ENCODE assay signal across 23 mouse cellular contexts in genomic region chr1:118622857-118623256, GRCm38 (mm10). TPM values are rescaled to one million over a fixed set of nuclear protein-coding genes. Genes with fewer than 3 reads are reported as not detected.
A peak's percentile ranks its signal among the peaks of the same experiment; 100 is the strongest.
DNase-seq lines count a peak whose midpoint lies in the region; ATAC-seq and TF ChIP-seq lines count a peak whose summit lies in the region.
"Had no signal": no experiment of that assay in that cellular context is flagged by ENCODE, and none has a peak within 500 bp of the region (broad histone marks: within the 10 kb centered on the region; RNA-seq: fewer than 3 reads in every experiment).

No protein-coding gene starts in this region.

- H3K9me3 ChIP-seq in stomach, postnatal 0 days (ENCODE audit: control insufficient read depth, low read length), result no peaks in the 10 kb centered on the region
- H3K9me3 ChIP-seq: embryonic facial prominence, embryonic 13.5 days; embryonic facial prominence, embryonic 15.5 days; forebrain, embryonic 13.5 days; forebrain, embryonic 15.5 days had no signal

- TF ChIP-seq EP300 in stomach, postnatal 0 days (optimal IDR thresholded peaks at IDR 0.05), result no peak

- 49% methylated on average over 3 of the region's 3 CpGs for WGBS in stomach, postnatal 0 days

- no peak overlapping the region for H3K4me2 ChIP-seq in stomach, postnatal 0 days (replicated peaks; ENCODE audit: low read depth)
- H3K4me2 ChIP-seq: embryonic facial prominence, embryonic 13.5 days; embryonic facial prominence, embryonic 15.5 days; forebrain, embryonic 13.5 days; forebrain, embryonic 15.5 days had no signal

- peak overlapping the region; percentile 35; the same call in 1 of the 2 replicates for H3K27ac ChIP-seq in stomach, postnatal 0 days (replicated peaks)
- H3K27ac ChIP-seq: embryonic facial prominence, embryonic 13.5 days; embryonic facial prominence, embryonic 15.5 days; forebrain, embryonic 13.5 days; forebrain, embryonic 15.5 days had no signal

- peak; percentile 81 for ATAC-seq in stomach, postnatal 0 days (ENCODE audit: low FRiP score, low TSS enrichment)
- ATAC-seq in erythroblast, adult 5-6 weeks (replicated peaks; ENCODE audit: low FRiP score, poor library complexity, severe bottlenecking), result no peak
- ATAC-seq: forebrain, embryonic 13.5 days; forebrain, embryonic 15.5 days; forebrain, postnatal 0 days had no signal

- H3K27me3 ChIP-seq in stomach, postnatal 0 days (ENCODE audit: control insufficient read depth, insufficient read depth, low read length), result no peaks in the 10 kb centered on the region

- no peak for TF ChIP-seq CTCF in stomach, postnatal 0 days (IDR thresholded peaks at IDR 0.05; ENCODE audit: low read depth)

- DNase-seq in urinary bladder, postnatal 36 days (ENCODE audit: low spot score in 2 of 2), result peak; percentile 27 to 28
- no peak for DNase-seq in urinary bladder, postnatal 4 days (ENCODE audit: low spot score in 2 of 2)
- DNase-seq in ES-CJ7 (ENCODE audit: low read depth, low spot score) (peak; percentile 77), ZHBTc4 (ENCODE audit: low read depth, low spot score) (peak; percentile 82)
- peak; percentile 68 for DNase-seq in stomach, postnatal 0 days (ENCODE audit: low spot score)
- no peak for DNase-seq in gastrocnemius, adult 18-20 months (ENCODE audit: low spot score)
- DNase-seq in adrenal gland, adult (ENCODE audit: inconsistent age in 2 of 2, low spot score in 1 of 2), result no peak
- DNase-seq: adrenal gland, adult 8-10 months; adrenal gland, postnatal 14 days; adrenal gland, postnatal 36 days; cerebellum, adult 11-12 months; cerebellum, adult 2 months; cerebellum, adult 9-11 months; cerebellum, postnatal 14 days; cerebellum, postnatal 36 days; embryo, embryonic 11 days; forebrain, postnatal 0 days had no signal

- no peak overlapping the region for H3K9ac ChIP-seq in stomach, postnatal 0 days (ENCODE audit: low read length)
- H3K9ac ChIP-seq: embryonic facial prominence, embryonic 13.5 days; embryonic facial prominence, embryonic 15.5 days; forebrain, embryonic 13.5 days; forebrain, embryonic 15.5 days; forebrain, postnatal 0 days had no signal

- no peaks in the 10 kb centered on the region for H3K36me3 ChIP-seq in stomach, postnatal 0 days (ENCODE audit: control insufficient read depth, insufficient read depth, low read length)
- H3K36me3 ChIP-seq: embryonic facial prominence, embryonic 13.5 days; embryonic facial prominence, embryonic 15.5 days; forebrain, embryonic 15.5 days had no signal

- H3K4me3 ChIP-seq in stomach, postnatal 0 days (ENCODE audit: low read depth, low read length), result no peak overlapping the region
- H3K4me3 ChIP-seq: embryonic facial prominence, embryonic 13.5 days; embryonic facial prominence, embryonic 15.5 days; forebrain, embryonic 13.5 days; forebrain, embryonic 15.5 days had no signal

- no peaks in the 10 kb centered on the region for H3K4me1 ChIP-seq in stomach, postnatal 0 days (replicated peaks; ENCODE audit: control insufficient read depth, insufficient read depth)

RNA-seq across cellular contexts. Expression of gene Tfcp2l1, which starts 4.9 kb away (rescaled TPM):
- 5.3 and 6.3 TPM in 2 replicates for polyA plus RNA-seq in stomach, postnatal 0 days (2015; fragmentation: Nextera tagmentation; extraction: Ambion mirVana)
- total RNA-seq in gastrocnemius, adult 18-20 months (2021), result 1 to 10 TPM; 4.3 to 5.2 TPM
- 0.19 TPM in 1 of 2 replicates, not detected in the other for total RNA-seq in erythroblast, adult 5-6 weeks (2015; ENCODE audit: low replicate concordance)
- 0.09 TPM in 1 of 2 replicates, not detected in the other for total RNA-seq in erythroblast, adult 5-6 weeks (2017; ENCODE audit: low replicate concordance)
- total RNA-seq: MEL had no signal

Comparison
In these comparisons a context has a peak if more than half of its experiments do, and no peak if none do; other contexts are left out.
1. DNase-seq: peak in urinary bladder, postnatal 36 days (2 of 2), ES-CJ7 (single experiment), ZHBTc4 (single experiment) and stomach, postnatal 0 days (single experiment); none in urinary bladder, postnatal 4 days (0 of 2), gastrocnemius, adult 18-20 months (single experiment) and adrenal gland, adult (0 of 2).
2. RNA of gene Tfcp2l1, which starts 4.9 kb away (total RNA-seq): 4.3 to 5.2 TPM in gastrocnemius, adult 18-20 months; 0.09 to 0.19 TPM in erythroblast, adult 5-6 weeks; every median in the first group is over 4 times any median in the second.